Mouse (Mus musculus) c-Kit-negative CD71-positive TER-119-positive erythroid progenitor cells, embryonic 14.5 days (primary cell): Measurements from ENCODE around the gene Abat.
"Not testable (repeated sequence)": the region's sequence is repeated elsewhere in the genome, so short reads cannot be mapped to it uniquely, and the experiment has no call there.

ENCODE experiments used
- DNase-seq: peaks from one replicate; pipeline ENCODE4 v3.0.0-alpha.2; 2013; ENCODE audit warnings: low read depth, low spot score

Gene Abat

GRCm38 (mm10) chr16:8532894-8533293 lies 19.7 kb downstream of the Abat start:
- no peak for DNase-seq

DNA sequence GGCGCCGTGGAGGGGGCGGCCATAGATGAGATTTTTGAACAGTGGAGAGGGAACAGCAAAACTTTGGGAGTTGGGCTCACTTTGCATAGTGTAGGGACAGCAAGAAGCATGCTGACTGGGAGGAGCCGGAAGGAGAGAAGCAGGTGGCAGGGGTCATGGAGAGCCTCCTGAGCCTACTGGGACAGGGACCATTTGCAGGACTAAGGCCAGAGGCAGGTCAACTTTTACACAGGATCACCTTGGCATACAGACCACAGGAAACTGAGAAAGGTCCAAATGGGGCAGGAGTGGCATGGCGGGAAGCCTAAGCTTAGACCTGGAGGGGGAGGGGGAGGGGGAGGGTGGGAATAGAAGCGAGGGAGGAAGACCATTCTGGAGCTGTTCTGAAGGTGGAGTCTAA lies 20.2 kb downstream of the Abat start:
- DNase-seq: no peak

GRCm38 (mm10) chr16:8534466-8535200 lies 21.4 kb downstream of the Abat start:
- no peak for DNase-seq

DNA sequence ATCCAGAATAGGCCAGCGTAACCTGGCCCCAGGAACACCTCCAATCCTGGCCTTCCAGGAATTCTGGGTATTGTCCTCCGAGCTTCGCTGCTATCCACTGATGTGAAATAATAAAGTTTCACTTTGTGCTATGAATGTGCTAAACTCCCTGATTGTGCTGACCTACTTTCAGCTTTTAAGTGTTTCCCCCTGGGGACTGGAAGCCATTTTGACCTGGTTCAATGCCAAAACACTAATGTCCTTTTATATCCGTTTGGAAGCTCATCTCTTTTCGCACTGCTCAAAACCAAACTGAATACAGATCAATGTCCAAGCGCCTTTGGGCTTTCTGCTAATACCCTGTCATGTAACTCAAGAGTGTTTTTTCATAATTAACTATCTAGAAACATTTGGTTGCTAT lies 22.2 kb downstream of the Abat start:
- no peak for DNase-seq

DNA sequence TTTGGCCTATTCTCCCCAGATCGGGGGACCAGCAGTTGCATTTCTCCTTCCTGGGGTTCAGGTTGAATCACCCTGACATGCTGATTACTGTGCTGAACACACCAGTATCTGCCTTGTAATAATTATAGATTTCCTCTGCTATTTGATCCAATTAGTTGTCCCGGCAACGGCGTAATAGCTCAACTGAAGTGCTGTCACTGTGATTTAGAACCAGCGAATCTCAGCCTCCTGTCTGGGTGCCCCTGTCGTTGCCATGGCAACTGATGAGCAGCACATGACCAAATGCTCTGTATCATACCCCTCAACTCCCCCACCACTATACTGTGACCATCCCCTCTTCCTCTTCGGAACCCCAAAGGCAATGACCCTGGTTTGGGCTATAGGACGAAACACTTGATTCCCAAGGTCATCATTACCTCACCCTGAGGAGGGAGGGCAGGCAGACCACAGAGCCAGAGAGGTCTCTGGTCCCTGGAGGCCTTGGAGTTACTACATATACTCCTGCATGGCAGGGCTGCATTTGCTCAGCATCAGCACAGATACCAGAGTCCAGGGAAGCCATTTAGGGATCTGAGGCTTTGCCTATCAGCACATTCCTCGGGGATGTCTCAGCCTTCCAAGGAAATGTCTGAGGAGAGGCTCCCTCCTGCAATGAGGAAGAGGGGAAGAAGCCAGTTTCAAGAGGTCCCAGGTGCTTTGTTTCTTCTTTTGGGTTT lies 26.1 kb downstream of the Abat start:
- DNase-seq: no peak

GRCm38 (mm10) chr16:8540859-8541314 lies 27.7 kb downstream of the Abat start:
- no peak for DNase-seq

DNA sequence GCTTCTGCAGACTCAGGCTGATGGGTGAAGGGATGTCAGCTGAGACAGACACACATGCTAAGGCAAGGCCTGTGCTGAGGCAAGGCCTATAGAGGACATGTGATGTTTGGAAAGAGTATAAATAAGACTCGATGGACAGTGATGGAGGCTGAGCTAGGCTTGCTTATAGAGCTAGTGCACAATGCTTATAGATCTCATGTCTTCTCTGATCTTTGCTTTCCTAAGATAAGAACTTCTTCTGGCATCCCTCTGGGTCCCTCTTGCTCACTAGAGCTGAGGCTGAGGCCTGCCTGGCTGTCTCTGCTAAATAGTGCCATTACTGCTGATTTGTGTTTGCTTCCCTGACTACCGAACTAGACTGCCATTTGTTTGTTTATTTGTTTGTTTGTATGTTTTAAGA lies 34.6 kb downstream of the Abat start:
- DNase-seq: no peak

GRCm38 (mm10) chr16:8549506-8549905 lies 36.3 kb downstream of the Abat start:
- no peak for DNase-seq

GRCm38 (mm10) chr16:8554351-8554750 lies 41.1 kb downstream of the Abat start:
- DNase-seq: no peak

- not testable (repeated sequence) for DNase-seq
These were observed 41.5 kb downstream of the Abat start for GRCm38 (mm10) chr16:8554751-8555150.

DNA sequence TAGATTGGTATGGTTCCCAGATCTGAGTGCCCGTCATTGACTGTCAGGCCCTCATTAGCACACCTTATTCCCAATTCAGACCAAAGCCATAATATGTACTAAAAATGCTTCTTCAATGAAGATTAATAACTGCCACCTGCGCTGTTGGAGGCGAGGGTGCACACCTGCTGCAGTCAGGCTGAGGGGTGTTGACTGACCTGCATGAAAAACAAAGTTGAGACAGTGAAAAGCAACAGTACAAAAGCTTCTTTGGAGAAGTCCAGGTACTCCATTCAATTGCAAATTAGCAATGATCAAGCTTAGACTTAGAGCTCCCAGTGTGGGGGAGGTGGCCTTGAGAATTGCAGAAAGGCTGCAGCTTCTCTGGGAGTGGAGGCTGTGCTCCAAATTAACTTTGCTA lies 42.1 kb downstream of the Abat start:
- DNase-seq: not testable (repeated sequence)

GRCm38 (mm10) chr16:8560079-8560478 lies 46.9 kb downstream of the Abat start:
- no peak for DNase-seq

DNA sequence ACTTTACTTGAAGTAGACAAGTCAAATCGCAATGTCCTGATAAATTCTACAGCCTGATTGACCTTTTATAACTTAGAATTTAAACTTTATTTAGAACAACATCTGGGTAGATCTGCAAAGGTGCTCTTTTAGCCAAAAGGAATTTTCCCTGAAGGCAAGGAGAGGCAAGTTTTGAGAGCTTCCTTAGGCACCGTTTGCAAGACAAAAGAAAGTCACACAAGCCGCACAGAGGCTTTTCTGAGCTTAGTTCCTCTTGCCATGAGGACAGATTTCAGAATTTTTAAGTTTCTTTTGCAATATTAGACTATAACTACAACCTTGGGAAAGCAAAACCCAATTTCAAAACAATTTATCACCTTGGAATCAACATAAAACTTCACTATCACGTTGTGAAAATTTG lies 47.9 kb downstream of the Abat start:
- not testable (repeated sequence) for DNase-seq

DNA sequence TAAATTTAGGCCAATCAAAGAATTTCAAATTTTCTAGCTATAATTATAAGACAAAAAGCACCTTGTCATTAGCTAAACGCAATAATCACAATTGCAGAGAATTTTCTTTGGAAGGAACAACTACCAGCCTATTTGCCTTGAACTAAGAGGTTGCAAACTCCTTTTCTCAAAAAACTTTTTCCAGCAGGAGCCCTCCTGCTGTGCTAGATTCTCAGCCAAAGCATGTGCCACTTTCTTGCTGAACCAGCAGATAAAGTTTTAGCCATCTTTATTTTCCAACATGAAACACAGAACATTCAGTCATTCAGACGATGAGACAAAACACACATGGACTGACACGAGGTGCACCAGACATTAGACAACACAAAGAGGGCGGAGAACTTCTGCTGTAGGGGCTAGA lies 48.6 kb downstream of the Abat start:
- DNase-seq: not testable (repeated sequence)

DNA sequence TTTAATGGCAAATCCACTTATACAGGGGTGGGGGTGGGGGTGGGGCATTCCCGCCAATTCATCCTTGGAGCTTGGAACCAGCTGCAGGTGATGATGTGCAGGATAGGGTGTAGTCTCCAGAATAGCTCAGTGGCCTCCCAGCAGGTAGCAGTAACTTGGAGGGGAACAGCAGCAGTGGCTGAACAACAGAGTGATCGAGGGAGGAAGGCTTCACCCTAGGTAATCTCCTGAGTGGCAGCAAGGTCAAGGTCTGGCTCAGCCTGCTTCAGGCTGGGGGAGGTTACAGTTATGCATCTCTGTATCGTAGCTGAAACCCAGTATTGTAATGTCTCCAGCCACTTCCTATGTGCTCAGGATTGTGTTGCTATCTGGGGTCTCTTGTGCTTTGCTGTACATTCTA lies 49.6 kb downstream of the Abat start:
- DNase-seq: not testable (repeated sequence)

GRCm38 (mm10) chr16:8564836-8565235 lies 51.6 kb downstream of the Abat start:
- no peak for DNase-seq

DNA sequence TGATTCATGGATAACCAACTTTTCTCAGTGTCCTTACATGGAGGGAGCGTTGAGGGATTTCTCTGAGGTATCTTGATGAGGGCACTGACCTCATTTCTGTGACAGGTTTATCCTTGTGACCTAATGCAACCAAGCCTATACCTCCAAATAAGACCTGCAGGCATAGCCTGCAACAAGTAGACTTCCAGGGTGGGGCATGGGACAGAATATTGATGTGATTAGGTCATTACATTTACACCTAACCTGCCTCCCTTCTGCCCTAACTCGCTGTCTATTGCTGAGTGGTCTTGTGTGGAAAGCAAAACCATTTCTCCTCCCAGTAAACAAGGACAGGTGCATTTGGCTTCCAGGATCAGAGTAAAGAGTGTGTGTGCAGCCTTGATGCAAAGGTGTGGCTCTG lies 52.3 kb downstream of the Abat start:
- no peak for DNase-seq

DNA sequence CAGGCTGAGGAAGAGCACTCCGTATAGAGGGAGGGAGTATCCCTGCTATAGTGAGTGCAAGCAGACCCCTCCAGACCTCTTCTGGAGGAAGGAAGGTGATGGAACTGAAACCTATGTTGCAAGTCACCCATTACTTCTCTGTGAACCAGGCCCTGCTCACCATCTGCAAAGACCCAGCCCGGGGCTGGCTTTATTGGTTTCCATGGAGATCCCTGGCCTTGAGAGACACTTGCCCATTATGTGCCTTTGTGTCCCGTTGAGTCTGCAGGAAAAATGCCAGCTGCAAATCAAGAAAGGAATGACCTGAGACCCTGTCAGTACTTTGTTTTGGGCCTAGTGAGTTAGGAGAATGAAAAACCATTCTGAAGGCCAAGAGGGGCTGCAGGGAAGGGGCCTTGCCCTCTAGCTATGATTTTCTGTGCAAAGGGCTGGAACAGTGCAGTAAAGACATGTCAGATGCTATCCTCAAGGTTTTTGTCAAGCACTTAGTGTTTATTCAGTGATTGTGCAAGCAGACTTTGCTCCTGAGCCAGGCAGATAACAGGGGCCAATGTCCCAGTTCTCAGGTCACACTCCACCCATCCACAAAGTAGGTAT lies 53.0 kb downstream of the Abat start:
- no peak for DNase-seq

- no peak for DNase-seq
These were observed 55.7 kb downstream of the Abat start for GRCm38 (mm10) chr16:8568881-8569280.

DNA sequence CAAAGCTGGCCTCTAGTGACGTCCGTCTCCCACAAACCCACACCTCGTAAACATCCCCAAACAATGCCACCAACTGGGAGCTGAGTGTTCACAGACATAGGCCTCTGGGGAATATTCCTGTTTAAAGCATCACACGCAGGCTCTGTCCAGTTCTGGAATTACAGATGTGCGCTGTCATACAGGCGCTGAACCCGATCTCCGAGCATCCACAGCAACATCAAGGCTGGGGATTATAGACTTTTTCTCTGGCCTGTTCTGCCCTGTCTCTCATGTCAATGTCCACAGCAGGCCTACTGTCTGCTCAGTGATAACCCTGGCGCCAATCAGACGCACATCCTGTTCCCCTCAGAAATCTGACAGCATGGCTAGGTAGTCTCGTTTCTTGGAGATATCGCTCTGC lies 57.1 kb downstream of the Abat start:
- no peak for DNase-seq

GRCm38 (mm10) chr16:8570901-8571615 lies 57.8 kb downstream of the Abat start:
- DNase-seq: no peak

DNA sequence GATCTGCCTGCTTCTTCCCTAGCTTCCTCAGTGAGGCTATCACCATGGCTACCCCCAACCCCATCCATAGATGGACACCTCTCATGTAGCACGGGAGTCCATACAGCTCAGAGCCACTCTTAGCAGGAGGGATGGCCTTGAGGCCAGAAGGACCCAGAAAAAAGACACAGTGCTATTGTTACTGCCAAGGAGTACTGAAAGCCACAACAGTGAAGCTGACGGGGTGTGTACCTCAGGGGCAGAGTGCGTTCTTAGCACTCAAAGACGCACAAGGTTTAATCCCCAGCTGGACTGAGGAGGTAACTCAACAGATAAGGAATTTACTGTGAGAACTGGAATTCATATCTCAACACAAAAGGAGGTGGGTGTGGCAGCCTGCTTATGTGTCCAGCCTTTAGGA lies 59.8 kb downstream of the Abat start:
- no peak for DNase-seq
